Mouse (Mus musculus): Measurements from ENCODE around the gene Fbxo6. TPM values are rescaled to one million over a fixed set of nuclear protein-coding genes. Genes with fewer than 3 reads are reported as not detected.

Fbxo6 gene
- polyA plus RNA-seq, 1 experiment from 2014 or later = 18.1 TPM

- Histone ChIP-seq H3K4me1 (replicated peaks; ENCODE audit: control insufficient read depth, insufficient read depth, low read length) (peaks cover 21% of the 10 kb centered on the region), H3K27ac (peak overlapping the region; percentile 69), H3K36me3 (replicated peaks; ENCODE audit: control insufficient read depth, insufficient read depth) (no peaks in the 10 kb centered on the region), H3K4me3 (replicated peaks; ENCODE audit: low read length) (no peak overlapping the region; the same call in 1 of the 2 replicates), H3K27me3 (ENCODE audit: control insufficient read depth, insufficient read depth, low read length) (peaks cover 60% of the 10 kb centered on the region), H3K4me2 (replicated peaks) (peak overlapping the region; percentile 39), H3K9me3 (ENCODE audit: control insufficient read depth, low read length) (no peaks in the 10 kb centered on the region), H3K9ac (peak overlapping the region; percentile 20; the same call in 1 of the 2 replicates)
- ATAC-seq (ENCODE audit: low FRiP score) = peak; percentile 70
- no peak for DNase-seq (ENCODE audit: low spot score)
- 3% methylated on average over 10 of the region's 10 CpGs for WGBS
These were observed 14.5 kb upstream of the Fbxo6 start for GRCm38 (mm10) chr4:148166431-148166830.

GRCm38 (mm10) chr4:148165551-148165950 is 13.6 kb upstream of the Fbxo6 start:
- Histone ChIP-seq H3K9ac (0 out of 2 replicates have a peak overlapping the region, but pooled peaks have one; percentile 6), H3K27ac (no peak overlapping the region), H3K9me3 (ENCODE audit: control insufficient read depth, low read length) (no peaks in the 10 kb centered on the region), H3K27me3 (ENCODE audit: control insufficient read depth, insufficient read depth, low read length) (peaks cover 69% of the 10 kb centered on the region), H3K4me2 (replicated peaks) (peak overlapping the region; percentile 2; the same call in 1 of the 2 replicates), H3K4me3 (replicated peaks; ENCODE audit: low read length) (peak overlapping the region; percentile 27; the same call in 1 of the 2 replicates), H3K36me3 (replicated peaks; ENCODE audit: control insufficient read depth, insufficient read depth) (no peaks in the 10 kb centered on the region), H3K4me1 (replicated peaks; ENCODE audit: control insufficient read depth, insufficient read depth, low read length) (peaks cover 24% of the 10 kb centered on the region)
- DNase-seq (ENCODE audit: low spot score) = no peak
- 7% methylated on average over 17 of the region's 17 CpGs for WGBS
- ATAC-seq (ENCODE audit: low FRiP score) = no peak

GRCm38 (mm10) chr4:148164461-148164860 is 12.5 kb upstream of the Fbxo6 start:
- Histone ChIP-seq H3K27ac (no peak overlapping the region), H3K9me3 (ENCODE audit: control insufficient read depth, low read length) (no peaks in the 10 kb centered on the region), H3K4me1 (replicated peaks; ENCODE audit: control insufficient read depth, insufficient read depth, low read length) (peaks cover 23% of the 10 kb centered on the region), H3K9ac (peak overlapping the region; percentile 46), H3K27me3 (ENCODE audit: control insufficient read depth, insufficient read depth, low read length) (peaks cover 61% of the 10 kb centered on the region), H3K4me3 (replicated peaks; ENCODE audit: low read length) (peak overlapping the region; percentile 27), H3K36me3 (replicated peaks; ENCODE audit: control insufficient read depth, insufficient read depth) (no peaks in the 10 kb centered on the region), H3K4me2 (replicated peaks) (peak overlapping the region; percentile 54)
- 1% methylated on average over 16 of the region's 16 CpGs for WGBS
- ATAC-seq (ENCODE audit: low FRiP score) (no peak), DNase-seq (ENCODE audit: low spot score) (no peak)

- Histone ChIP-seq H3K9me3 (ENCODE audit: control insufficient read depth, low read length) (no peaks in the 10 kb centered on the region), H3K4me1 (replicated peaks; ENCODE audit: control insufficient read depth, insufficient read depth, low read length) (peaks cover 24% of the 10 kb centered on the region), H3K27ac (no peak overlapping the region), H3K36me3 (replicated peaks; ENCODE audit: control insufficient read depth, insufficient read depth) (no peaks in the 10 kb centered on the region), H3K27me3 (ENCODE audit: control insufficient read depth, insufficient read depth, low read length) (peaks cover 61% of the 10 kb centered on the region), H3K4me3 (replicated peaks; ENCODE audit: low read length) (peak overlapping the region; percentile 27), H3K4me2 (replicated peaks) (peak overlapping the region; percentile 54), H3K9ac (peak overlapping the region; percentile 46)
- WGBS = under 1% methylated on average over 29 of the region's 29 CpGs
- ATAC-seq (ENCODE audit: low FRiP score) (no peak), DNase-seq (ENCODE audit: low spot score) (peak; percentile 69)
These were observed 12.1 kb upstream of the Fbxo6 start for GRCm38 (mm10) chr4:148164002-148164439.

GRCm38 (mm10) chr4:148160436-148161390 is 8.8 kb upstream of the Fbxo6 start, which contains the start of the genes Fbxo44 and Fbxo2:
Gene Fbxo44, minus strand, starts transcription at chr4:148160482.
Gene Fbxo2, plus strand, starts transcription at chr4:148160621.
- under 1% methylated on average over 43 of the region's 43 CpGs for WGBS
- Histone ChIP-seq H3K27ac (peak within 1 kb of the TSS; percentile 91), H3K27me3 (ENCODE audit: control insufficient read depth, insufficient read depth, low read length) (peaks cover 50% of the 10 kb centered on the region), H3K4me1 (replicated peaks; ENCODE audit: control insufficient read depth, insufficient read depth, low read length) (peaks cover 29% of the 10 kb centered on the region), H3K4me2 (replicated peaks) (peak within 1 kb of the TSS; percentile 82), H3K4me3 (replicated peaks; ENCODE audit: low read length) (peak within 1 kb of the TSS; percentile 76), H3K9ac (peak within 1 kb of the TSS; percentile 90), H3K36me3 (replicated peaks; ENCODE audit: control insufficient read depth, insufficient read depth) (peaks cover 25% of the 10 kb centered on the region), H3K9me3 (ENCODE audit: control insufficient read depth, low read length) (no peaks in the 10 kb centered on the region)
- no peak; the same call in 1 of the 2 replicates for ATAC-seq (ENCODE audit: low FRiP score)
- no peak for DNase-seq (ENCODE audit: low spot score)

- peak; percentile 88 for ATAC-seq (ENCODE audit: low FRiP score)
- Histone ChIP-seq H3K4me1 (replicated peaks; ENCODE audit: control insufficient read depth, insufficient read depth, low read length) (peaks cover 29% of the 10 kb centered on the region), H3K4me2 (replicated peaks) (peak overlapping the region; percentile 82), H3K9ac (peak overlapping the region; percentile 90), H3K36me3 (replicated peaks; ENCODE audit: control insufficient read depth, insufficient read depth) (peaks cover 34% of the 10 kb centered on the region), H3K4me3 (replicated peaks; ENCODE audit: low read length) (peak overlapping the region; percentile 76), H3K27me3 (ENCODE audit: control insufficient read depth, insufficient read depth, low read length) (peaks cover 41% of the 10 kb centered on the region), H3K9me3 (ENCODE audit: control insufficient read depth, low read length) (no peaks in the 10 kb centered on the region), H3K27ac (peak overlapping the region; percentile 91)
- DNase-seq (ENCODE audit: low spot score) = peak; percentile 92
- under 1% methylated on average over 54 of the region's 55 CpGs for WGBS
These were observed 7.8 kb upstream of the Fbxo6 start for GRCm38 (mm10) chr4:148159544-148160435.

GRCm38 (mm10) chr4:148158436-148159348 is 6.8 kb upstream of the Fbxo6 start:
- peak overlapping the region; percentile 76 for H3K4me3 ChIP-seq (replicated peaks; ENCODE audit: low read length)
- peaks cover 30% of the 10 kb centered on the region for H3K27me3 ChIP-seq (ENCODE audit: control insufficient read depth, insufficient read depth, low read length)
- DNase-seq (ENCODE audit: low spot score) (no peak), ATAC-seq (ENCODE audit: low FRiP score) (peak; percentile 5)
- peak overlapping the region; percentile 90 for H3K9ac ChIP-seq
- peak overlapping the region; percentile 91 for H3K27ac ChIP-seq
- peaks cover 45% of the 10 kb centered on the region for H3K36me3 ChIP-seq (replicated peaks; ENCODE audit: control insufficient read depth, insufficient read depth)
- peak overlapping the region; percentile 82 for H3K4me2 ChIP-seq (replicated peaks)
- 20% methylated on average over 27 of the region's 27 CpGs for WGBS
- H3K9me3 ChIP-seq (ENCODE audit: control insufficient read depth, low read length) = no peaks in the 10 kb centered on the region
- peaks cover 20% of the 10 kb centered on the region for H3K4me1 ChIP-seq (replicated peaks; ENCODE audit: control insufficient read depth, insufficient read depth, low read length)

GRCm38 (mm10) chr4:148154982-148155381 is 3.0 kb upstream of the Fbxo6 start:
- no peak overlapping the region for H3K27ac ChIP-seq
- peaks cover 21% of the 10 kb centered on the region for H3K4me1 ChIP-seq (replicated peaks; ENCODE audit: control insufficient read depth, insufficient read depth, low read length)
- ATAC-seq (ENCODE audit: low FRiP score) = no peak
- DNase-seq (ENCODE audit: low spot score) = peak; percentile 76
- WGBS = 50% methylated on average over 3 of the region's 3 CpGs
- H3K36me3 ChIP-seq (replicated peaks; ENCODE audit: control insufficient read depth, insufficient read depth) = peaks cover 59% of the 10 kb centered on the region
- no peak overlapping the region for H3K4me2 ChIP-seq (replicated peaks)
- no peak overlapping the region for H3K9ac ChIP-seq
- no peaks in the 10 kb centered on the region for H3K9me3 ChIP-seq (ENCODE audit: control insufficient read depth, low read length)
- H3K27me3 ChIP-seq (ENCODE audit: control insufficient read depth, insufficient read depth, low read length) = no peaks in the 10 kb centered on the region
- H3K4me3 ChIP-seq (replicated peaks; ENCODE audit: low read length) = no peak overlapping the region

Data from hindbrain, embryonic 14.5 days (tissue).